Mouse (Mus musculus): ENCODE results near the gene Gm21304. TPM values are rescaled to one million over a fixed set of nuclear protein-coding genes. Genes with fewer than 3 reads are reported as not detected.
"Not testable (repeated sequence)": the region's sequence is repeated elsewhere in the genome, so short reads cannot be mapped to it uniquely, and the experiment has no call there.

The Gm21304 gene
- not detected in 2 replicates for polyA plus RNA-seq (2015; fragmentation: Nextera tagmentation; extraction: Ambion mirVana)

DNA sequence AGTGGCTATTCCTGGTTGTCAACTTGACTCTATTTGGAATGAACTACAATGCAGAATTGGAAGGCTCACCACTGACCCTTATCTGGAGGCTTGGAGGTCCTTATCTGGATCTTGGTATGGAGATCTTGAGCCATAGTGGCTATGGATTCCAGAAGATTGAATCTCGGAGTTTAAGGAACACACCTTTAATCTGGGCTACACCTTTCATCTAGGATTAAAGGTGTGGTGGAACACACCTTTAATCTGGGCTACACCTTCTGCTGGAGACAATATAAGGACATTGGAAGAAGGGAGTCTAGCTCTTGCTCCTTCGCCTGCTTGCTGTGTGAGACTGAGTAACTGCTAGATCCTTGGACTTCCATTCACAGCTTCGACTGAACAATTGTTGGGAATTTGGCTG lies at the start of gene Gm21304:
TSS of gene Gm21304 (plus strand) at position 301 of the 400 bp plus-strand sequence.
- H3K36me3 ChIP-seq (ENCODE audit: insufficient read depth, low read length); H3K27me3 ChIP-seq (ENCODE audit: insufficient read depth, low read length); H3K4me3 ChIP-seq (ENCODE audit: low read length); ATAC-seq (ENCODE audit: low FRiP score, low TSS enrichment); H3K9me3 ChIP-seq (ENCODE audit: low read length); H3K4me2 ChIP-seq (replicated peaks; ENCODE audit: low read depth, low read length); H3K27ac ChIP-seq (ENCODE audit: low read length); H3K4me1 ChIP-seq (ENCODE audit: insufficient read depth, low read length); H3K9ac ChIP-seq (replicated peaks; ENCODE audit: low read length): not testable (repeated sequence)
- WGBS, result no CpG with 5 or more reads among the region's 3 CpGs

DNA sequence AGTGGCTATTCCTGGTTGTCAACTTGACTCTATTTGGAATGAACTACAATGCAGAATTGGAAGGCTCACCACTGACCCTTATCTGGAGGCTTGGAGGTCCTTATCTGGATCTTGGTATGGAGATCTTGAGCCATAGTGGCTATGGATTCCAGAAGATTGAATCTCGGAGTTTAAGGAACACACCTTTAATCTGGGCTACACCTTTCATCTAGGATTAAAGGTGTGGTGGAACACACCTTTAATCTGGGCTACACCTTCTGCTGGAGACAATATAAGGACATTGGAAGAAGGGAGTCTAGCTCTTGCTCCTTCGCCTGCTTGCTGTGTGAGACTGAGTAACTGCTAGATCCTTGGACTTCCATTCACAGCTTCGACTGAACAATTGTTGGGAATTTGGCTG lies 25.6 kb upstream of the Gm21304 start, which contains the start of gene Gm21293:
TSS of gene Gm21293 (plus strand) at position 301 of the 400 bp plus-strand sequence.
- H3K27ac ChIP-seq (ENCODE audit: low read length), result not testable (repeated sequence)
- WGBS, result no CpG with 5 or more reads among the region's 3 CpGs

DNA sequence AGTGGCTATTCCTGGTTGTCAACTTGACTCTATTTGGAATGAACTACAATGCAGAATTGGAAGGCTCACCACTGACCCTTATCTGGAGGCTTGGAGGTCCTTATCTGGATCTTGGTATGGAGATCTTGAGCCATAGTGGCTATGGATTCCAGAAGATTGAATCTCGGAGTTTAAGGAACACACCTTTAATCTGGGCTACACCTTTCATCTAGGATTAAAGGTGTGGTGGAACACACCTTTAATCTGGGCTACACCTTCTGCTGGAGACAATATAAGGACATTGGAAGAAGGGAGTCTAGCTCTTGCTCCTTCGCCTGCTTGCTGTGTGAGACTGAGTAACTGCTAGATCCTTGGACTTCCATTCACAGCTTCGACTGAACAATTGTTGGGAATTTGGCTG lies 17.1 kb upstream of the Gm21304 start, which contains the start of gene Gm6763:
TSS of gene Gm6763 (plus strand) at position 301 of the 400 bp plus-strand sequence.
- H3K27me3 ChIP-seq (ENCODE audit: insufficient read depth, low read length); H3K9ac ChIP-seq (replicated peaks; ENCODE audit: low read length); H3K9me3 ChIP-seq (ENCODE audit: low read length); H3K4me1 ChIP-seq (ENCODE audit: insufficient read depth, low read length); ATAC-seq (ENCODE audit: low FRiP score, low TSS enrichment); H3K36me3 ChIP-seq (ENCODE audit: insufficient read depth, low read length); H3K4me2 ChIP-seq (replicated peaks; ENCODE audit: low read depth, low read length); H3K4me3 ChIP-seq (ENCODE audit: low read length); H3K27ac ChIP-seq (ENCODE audit: low read length): not testable (repeated sequence)
- no CpG with 5 or more reads among the region's 3 CpGs for WGBS

More for the DNA sequence above, 25.6 kb upstream of the Gm21304 start, which contains the start of gene Gm21293:
- H3K27me3 ChIP-seq (ENCODE audit: insufficient read depth, low read length); H3K36me3 ChIP-seq (ENCODE audit: insufficient read depth, low read length); H3K4me2 ChIP-seq (replicated peaks; ENCODE audit: low read depth, low read length); H3K4me3 ChIP-seq (ENCODE audit: low read length); H3K4me1 ChIP-seq (ENCODE audit: insufficient read depth, low read length); H3K9ac ChIP-seq (replicated peaks; ENCODE audit: low read length); H3K9me3 ChIP-seq (ENCODE audit: low read length); ATAC-seq (ENCODE audit: low FRiP score, low TSS enrichment): not testable (repeated sequence)

DNA sequence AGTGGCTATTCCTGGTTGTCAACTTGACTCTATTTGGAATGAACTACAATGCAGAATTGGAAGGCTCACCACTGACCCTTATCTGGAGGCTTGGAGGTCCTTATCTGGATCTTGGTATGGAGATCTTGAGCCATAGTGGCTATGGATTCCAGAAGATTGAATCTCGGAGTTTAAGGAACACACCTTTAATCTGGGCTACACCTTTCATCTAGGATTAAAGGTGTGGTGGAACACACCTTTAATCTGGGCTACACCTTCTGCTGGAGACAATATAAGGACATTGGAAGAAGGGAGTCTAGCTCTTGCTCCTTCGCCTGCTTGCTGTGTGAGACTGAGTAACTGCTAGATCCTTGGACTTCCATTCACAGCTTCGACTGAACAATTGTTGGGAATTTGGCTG lies 8.6 kb upstream of the Gm21304 start, which contains the start of gene Gm8764:
TSS of gene Gm8764 (plus strand) at position 301 of the 400 bp plus-strand sequence.
- not testable (repeated sequence) for H3K4me1 ChIP-seq (ENCODE audit: insufficient read depth, low read length); H3K9ac ChIP-seq (replicated peaks; ENCODE audit: low read length); H3K36me3 ChIP-seq (ENCODE audit: insufficient read depth, low read length); H3K27me3 ChIP-seq (ENCODE audit: insufficient read depth, low read length); ATAC-seq (ENCODE audit: low FRiP score, low TSS enrichment); H3K4me2 ChIP-seq (replicated peaks; ENCODE audit: low read depth, low read length); H3K9me3 ChIP-seq (ENCODE audit: low read length); H3K27ac ChIP-seq (ENCODE audit: low read length); H3K4me3 ChIP-seq (ENCODE audit: low read length)
- no CpG with 5 or more reads among the region's 3 CpGs for WGBS

DNA sequence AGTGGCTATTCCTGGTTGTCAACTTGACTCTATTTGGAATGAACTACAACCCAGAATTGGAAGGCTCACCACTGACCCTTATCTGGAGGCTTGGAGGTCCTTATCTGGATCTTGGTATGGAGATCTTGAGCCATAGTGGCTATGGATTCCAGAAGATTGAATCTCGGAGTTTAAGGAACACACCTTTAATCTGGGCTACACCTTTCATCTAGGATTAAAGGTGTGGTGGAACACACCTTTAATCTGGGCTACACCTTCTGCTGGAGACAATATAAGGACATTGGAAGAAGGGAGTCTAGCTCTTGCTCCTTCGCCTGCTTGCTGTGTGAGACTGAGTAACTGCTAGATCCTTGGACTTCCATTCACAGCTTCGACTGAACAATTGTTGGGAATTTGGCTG lies 8.4 kb downstream of the Gm21304 start, which contains the start of gene Gm21312:
TSS of gene Gm21312 (plus strand) at position 301 of the 400 bp plus-strand sequence.
- no CpG with 5 or more reads among the region's 3 CpGs for WGBS
- not testable (repeated sequence) for H3K9me3 ChIP-seq (ENCODE audit: low read length); ATAC-seq (ENCODE audit: low FRiP score, low TSS enrichment)

DNA sequence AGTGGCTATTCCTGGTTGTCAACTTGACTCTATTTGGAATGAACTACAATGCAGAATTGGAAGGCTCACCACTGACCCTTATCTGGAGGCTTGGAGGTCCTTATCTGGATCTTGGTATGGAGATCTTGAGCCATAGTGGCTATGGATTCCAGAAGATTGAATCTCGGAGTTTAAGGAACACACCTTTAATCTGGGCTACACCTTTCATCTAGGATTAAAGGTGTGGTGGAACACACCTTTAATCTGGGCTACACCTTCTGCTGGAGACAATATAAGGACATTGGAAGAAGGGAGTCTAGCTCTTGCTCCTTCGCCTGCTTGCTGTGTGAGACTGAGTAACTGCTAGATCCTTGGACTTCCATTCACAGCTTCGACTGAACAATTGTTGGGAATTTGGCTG lies 16.9 kb downstream of the Gm21304 start, which contains the start of gene Gm20765:
TSS of gene Gm20765 (plus strand) at position 301 of the 400 bp plus-strand sequence.
- not testable (repeated sequence) for H3K9me3 ChIP-seq (ENCODE audit: low read length); ATAC-seq (ENCODE audit: low FRiP score, low TSS enrichment); H3K4me3 ChIP-seq (ENCODE audit: low read length); H3K36me3 ChIP-seq (ENCODE audit: insufficient read depth, low read length); H3K27ac ChIP-seq (ENCODE audit: low read length); H3K9ac ChIP-seq (replicated peaks; ENCODE audit: low read length); H3K27me3 ChIP-seq (ENCODE audit: insufficient read depth, low read length); H3K4me1 ChIP-seq (ENCODE audit: insufficient read depth, low read length); H3K4me2 ChIP-seq (replicated peaks; ENCODE audit: low read depth, low read length)
- no CpG with 5 or more reads among the region's 3 CpGs for WGBS

More for the DNA sequence above, 8.4 kb downstream of the Gm21304 start, which contains the start of gene Gm21312:
- not testable (repeated sequence) for H3K27ac ChIP-seq (ENCODE audit: low read length); H3K4me1 ChIP-seq (ENCODE audit: insufficient read depth, low read length); H3K4me3 ChIP-seq (ENCODE audit: low read length); H3K27me3 ChIP-seq (ENCODE audit: insufficient read depth, low read length); H3K4me2 ChIP-seq (replicated peaks; ENCODE audit: low read depth, low read length); H3K9ac ChIP-seq (replicated peaks; ENCODE audit: low read length); H3K36me3 ChIP-seq (ENCODE audit: insufficient read depth, low read length)

DNA sequence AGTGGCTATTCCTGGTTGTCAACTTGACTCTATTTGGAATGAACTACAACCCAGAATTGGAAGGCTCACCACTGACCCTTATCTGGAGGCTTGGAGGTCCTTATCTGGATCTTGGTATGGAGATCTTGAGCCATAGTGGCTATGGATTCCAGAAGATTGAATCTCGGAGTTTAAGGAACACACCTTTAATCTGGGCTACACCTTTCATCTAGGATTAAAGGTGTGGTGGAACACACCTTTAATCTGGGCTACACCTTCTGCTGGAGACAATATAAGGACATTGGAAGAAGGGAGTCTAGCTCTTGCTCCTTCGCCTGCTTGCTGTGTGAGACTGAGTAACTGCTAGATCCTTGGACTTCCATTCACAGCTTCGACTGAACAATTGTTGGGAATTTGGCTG lies 25.4 kb downstream of the Gm21304 start, which contains the start of gene Gm4340:
TSS of gene Gm4340 (plus strand) at position 301 of the 400 bp plus-strand sequence.
- not testable (repeated sequence) for H3K9ac ChIP-seq (replicated peaks; ENCODE audit: low read length); H3K27me3 ChIP-seq (ENCODE audit: insufficient read depth, low read length); H3K27ac ChIP-seq (ENCODE audit: low read length); H3K9me3 ChIP-seq (ENCODE audit: low read length); H3K4me2 ChIP-seq (replicated peaks; ENCODE audit: low read depth, low read length); H3K4me3 ChIP-seq (ENCODE audit: low read length); ATAC-seq (ENCODE audit: low FRiP score, low TSS enrichment); H3K36me3 ChIP-seq (ENCODE audit: insufficient read depth, low read length); H3K4me1 ChIP-seq (ENCODE audit: insufficient read depth, low read length)
- no CpG with 5 or more reads among the region's 3 CpGs for WGBS

DNA sequence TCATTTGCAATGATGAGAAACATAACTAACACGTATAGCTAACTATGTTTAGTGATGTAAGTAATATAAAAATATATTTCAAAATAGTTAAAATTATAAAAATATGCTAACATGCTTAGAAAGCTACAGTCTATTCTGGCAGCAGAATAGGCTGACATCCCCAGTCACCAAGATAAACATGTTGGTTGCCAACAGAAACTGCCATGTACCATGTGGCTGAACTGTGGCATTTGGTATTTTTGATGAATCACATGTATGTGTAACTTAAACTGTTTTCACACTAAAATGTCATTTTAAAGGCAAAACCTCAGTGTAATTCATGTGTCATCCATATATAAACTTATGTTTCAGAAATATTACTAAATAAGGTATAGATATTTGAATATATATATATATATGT lies 41.3 kb downstream of the Gm21304 start:
- Histone ChIP-seq H3K4me2 (replicated peaks; ENCODE audit: low read depth, low read length) (no peak overlapping the region), H3K4me3 (ENCODE audit: low read length) (no peak overlapping the region), H3K4me1 (ENCODE audit: insufficient read depth, low read length) (no peaks in the 10 kb centered on the region), H3K9ac (replicated peaks; ENCODE audit: low read length) (no peak overlapping the region), H3K9me3 (ENCODE audit: low read length) (no peaks in the 10 kb centered on the region), H3K27ac (ENCODE audit: low read length) (no peak overlapping the region), H3K27me3 (ENCODE audit: insufficient read depth, low read length) (no peaks in the 10 kb centered on the region), H3K36me3 (ENCODE audit: insufficient read depth, low read length) (no peaks in the 10 kb centered on the region)
- WGBS, result 81% methylated on average over 1 of the region's 1 CpGs
- no peak for ATAC-seq (ENCODE audit: low FRiP score, low TSS enrichment)

DNA sequence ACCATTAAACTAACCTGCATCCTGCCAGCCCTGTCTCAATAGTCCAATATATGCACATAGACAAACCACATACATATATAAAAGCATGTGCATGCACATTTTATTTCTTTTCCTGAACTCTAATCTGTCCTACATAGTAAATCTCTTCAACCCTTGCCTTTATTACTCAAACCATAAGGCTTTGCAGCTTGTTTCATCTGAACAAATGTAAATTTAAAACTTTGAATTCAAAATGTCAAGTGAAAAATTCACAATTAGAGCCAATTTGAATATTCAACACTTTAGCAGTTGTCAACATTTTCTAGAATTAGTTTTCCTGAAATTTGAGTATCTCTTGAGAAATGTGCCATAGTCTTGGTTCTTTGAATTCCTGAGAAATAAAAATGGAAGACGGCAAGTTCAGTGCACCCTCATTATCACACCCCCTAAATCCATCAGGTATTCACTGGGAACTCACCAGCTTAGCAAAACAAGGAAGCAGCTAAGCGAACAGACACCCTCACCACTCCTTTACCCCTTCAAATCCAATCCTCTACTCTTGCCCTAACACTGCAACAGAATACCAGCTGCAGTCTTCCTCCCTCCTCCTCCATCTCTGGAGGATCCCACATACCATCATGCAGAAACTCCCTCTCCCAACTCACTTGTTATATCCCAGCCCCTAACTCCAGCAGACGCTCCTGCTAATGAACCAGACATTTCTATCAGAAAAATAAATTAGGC lies 42.1 kb downstream of the Gm21304 start:
- 52% methylated on average over 3 of the region's 3 CpGs for WGBS

DNA sequence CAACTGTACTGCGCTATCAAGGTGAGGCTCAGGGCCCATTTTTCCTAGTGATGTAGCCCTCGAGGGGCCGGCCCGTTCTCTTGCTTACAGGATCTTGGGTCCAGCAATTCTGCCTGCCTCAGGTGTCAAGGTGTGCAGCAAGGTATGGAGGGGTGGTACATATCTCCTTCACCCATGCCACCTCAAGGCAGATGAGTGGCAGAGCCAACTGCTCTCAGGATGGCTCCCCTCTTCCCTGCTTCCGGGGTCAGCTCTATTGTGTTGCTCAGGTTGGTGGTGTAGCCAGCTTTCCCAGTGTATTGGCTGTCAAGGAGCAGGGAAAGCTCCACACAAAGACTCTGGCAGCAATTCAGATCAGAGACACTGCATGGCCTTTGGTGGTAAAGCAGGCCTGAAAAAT lies 46.2 kb downstream of the Gm21304 start:
- Histone ChIP-seq H3K27me3 (ENCODE audit: insufficient read depth, low read length) (no peaks in the 10 kb centered on the region), H3K27ac (ENCODE audit: low read length) (no peak overlapping the region), H3K36me3 (ENCODE audit: insufficient read depth, low read length) (no peaks in the 10 kb centered on the region), H3K4me2 (replicated peaks; ENCODE audit: low read depth, low read length) (no peak overlapping the region), H3K9ac (replicated peaks; ENCODE audit: low read length) (no peak overlapping the region), H3K4me3 (ENCODE audit: low read length) (no peak overlapping the region), H3K4me1 (ENCODE audit: insufficient read depth, low read length) (no peaks in the 10 kb centered on the region), H3K9me3 (ENCODE audit: low read length) (no peaks in the 10 kb centered on the region)
- ATAC-seq (ENCODE audit: low FRiP score, low TSS enrichment), result no peak
- WGBS, result 93% methylated on average over 5 of the region's 5 CpGs

More for the DNA sequence above, 42.1 kb downstream of the Gm21304 start:
- no peak for ATAC-seq (ENCODE audit: low FRiP score, low TSS enrichment)
- Histone ChIP-seq H3K9me3 (ENCODE audit: low read length) (no peaks in the 10 kb centered on the region), H3K4me3 (ENCODE audit: low read length) (no peak overlapping the region), H3K4me2 (replicated peaks; ENCODE audit: low read depth, low read length) (no peak overlapping the region), H3K27me3 (ENCODE audit: insufficient read depth, low read length) (no peaks in the 10 kb centered on the region), H3K27ac (ENCODE audit: low read length) (no peak overlapping the region), H3K36me3 (ENCODE audit: insufficient read depth, low read length) (no peaks in the 10 kb centered on the region), H3K4me1 (ENCODE audit: insufficient read depth, low read length) (no peaks in the 10 kb centered on the region), H3K9ac (replicated peaks; ENCODE audit: low read length) (no peak overlapping the region)
